Mouse (Mus musculus): Measurements from ENCODE around the gene Lonp2. TPM values are rescaled to one million over a fixed set of nuclear protein-coding genes. Genes with fewer than 3 reads are reported as not detected.

Lonp2 gene
- 50.0 and 58.3 TPM in 2 replicates for polyA plus RNA-seq (2015; fragmentation: Nextera tagmentation; extraction: Ambion mirVana)

GRCm38 (mm10) chr8:86623911-86624731 is at the start of gene Lonp2:
Gene Lonp2, plus strand, starts transcription at chr8:86624043.

GRCm38 (mm10) chr8:86580458-86580857 is 43.4 kb upstream of the Lonp2 start, which contains the start of gene Abcc12:
Gene Abcc12, minus strand, starts transcription at chr8:86580686.

GRCm38 (mm10) chr8:86745221-86745934 is 121.5 kb downstream of the Lonp2 start, which contains the start of the genes Gm10638 and Siah1a:
Gene Gm10638, plus strand, starts transcription at chr8:86745699.
Gene Siah1a, minus strand, starts transcription at chr8:86745934.

Small RNA genes lying within 50 kb of the gene (microRNA-seq; reads per million reads assigned to microRNA genes)
- gene Gm44348 = 0 reads per million in 2 experiments

Other genes starting within 250 kb of the Lonp2 start
- 0.17 and 0.23 TPM in 2 replicates for gene Abcc12, start 43.4 kb upstream of the Lonp2 start, polyA plus RNA-seq (2015; fragmentation: Nextera tagmentation; extraction: Ambion mirVana)
- gene Gm10638, start 121.7 kb downstream of the Lonp2 start, polyA plus RNA-seq (2015; fragmentation: Nextera tagmentation; extraction: Ambion mirVana) = 7.0 and 7.3 TPM in 2 replicates
- gene Siah1a, start 121.9 kb downstream of the Lonp2 start, polyA plus RNA-seq (2015; fragmentation: Nextera tagmentation; extraction: Ambion mirVana) = 29.4 and 30.4 TPM in 2 replicates